Mouse (Mus musculus) CH12.LX (cell line): ENCODE measurements around the gene Abhd2.
"Not testable (repeated sequence)": the region's sequence is repeated elsewhere in the genome, so short reads cannot be mapped to it uniquely, and the experiment has no call there.

ENCODE experiments used
- CHD1 ChIP-seq: IDR thresholded peaks from 2 replicates; pipeline ENCODE4 v1.6.1; 2012; ENCODE audit warnings: low read depth, low read length, improper control_type of control experiment, inconsistent platforms
- CHD2 ChIP-seq: IDR thresholded peaks from 2 replicates; pipeline ENCODE4 v1.6.1; 2011; ENCODE audit warnings: low read length, improper control_type of control experiment
- CTCF ChIP-seq, 2 experiments: IDR thresholded peaks in 1 of 2; conservative IDR thresholded peaks in 1 of 2; 2 replicates each; pipeline ENCODE4 v1.5.1; 2011 to 2012; ENCODE audit warnings: low read depth in 2 of 2, low read length in 2 of 2, improper control_type of control experiment in 1 of 2, inconsistent platforms in 1 of 2, mild to moderate bottlenecking in 1 of 2, moderate library complexity in 1 of 2
- EP300 ChIP-seq: IDR thresholded peaks from 2 replicates; pipeline ENCODE4 v1.6.1; 2011; ENCODE audit warnings: low read length, improper control_type of control experiment
- HCFC1 ChIP-seq: IDR thresholded peaks from 2 replicates; pipeline ENCODE4 v1.6.1; 2012; ENCODE audit warnings: low read depth, mild to moderate bottlenecking, inconsistent platforms, low read length, improper control_type of control experiment
- MAFK ChIP-seq: IDR thresholded peaks from 2 replicates; pipeline ENCODE4 v1.6.1; 2011; ENCODE audit warnings: low read length, improper control_type of control experiment; ENCODE audit not compliant: insufficient replicate concordance
- MAX ChIP-seq: IDR thresholded peaks from 2 replicates; pipeline ENCODE4 v1.6.1; 2011; ENCODE audit warnings: low read length, improper control_type of control experiment
- MAZ ChIP-seq: IDR thresholded peaks from 2 replicates; pipeline ENCODE4 v1.6.1; 2012; ENCODE audit warnings: low read depth, mild to moderate bottlenecking, inconsistent platforms, low read length, improper control_type of control experiment, moderate library complexity
- NRF1 ChIP-seq: IDR thresholded peaks from 2 replicates; pipeline ENCODE4 v1.6.1; 2014; ENCODE audit warnings: low read depth, mild to moderate bottlenecking, inconsistent platforms, low read length, improper control_type of control experiment, moderate library complexity
- POLR2A ChIP-seq: IDR thresholded peaks from 2 replicates; pipeline ENCODE4 v1.6.1; 2011; ENCODE audit warnings: low read depth, mild to moderate bottlenecking, improper control_type of control experiment, low read length
- POLR2AphosphoS2 ChIP-seq: IDR thresholded peaks from 2 replicates; pipeline ENCODE4 v1.6.1; 2011; ENCODE audit warnings: low read depth, low read length, improper control_type of control experiment
- TCF12 ChIP-seq: IDR thresholded peaks from 2 replicates; pipeline ENCODE4 v1.6.1; 2014; ENCODE audit warnings: low read depth, mild to moderate bottlenecking, inconsistent platforms, low read length, improper control_type of control experiment
- UBTF ChIP-seq: IDR thresholded peaks from 2 replicates; pipeline ENCODE4 v1.6.1; 2012; ENCODE audit warnings: low read depth, mild to moderate bottlenecking, inconsistent platforms, low read length, improper control_type of control experiment, moderate library complexity
- ZKSCAN1 ChIP-seq: IDR thresholded peaks from 2 replicates; pipeline ENCODE4 v1.6.1; 2012; ENCODE audit warnings: low read depth, inconsistent platforms, low read length, improper control_type of control experiment, borderline replicate concordance

- TF ChIP-seq CTCF (conservative IDR thresholded peaks at IDR 0.05 in 1 of 2, IDR thresholded peaks at IDR 0.05 in 1 of 2; ENCODE audit: low read depth in 2 of 2, low read length in 2 of 2); POLR2A; MAFK; POLR2AphosphoS2; TCF12; HCFC1; ZKSCAN1; EP300; NRF1; CHD2; MAZ; UBTF; MAX; CHD1: not testable (repeated sequence)
These were observed 10.6 kb downstream of the Abhd2 start for GRCm38 (mm10) chr7:79283671-79283941.
